Mouse (Mus musculus) C2C12 (cell line): ENCODE results near the gene St3gal3. TPM values are rescaled to one million over a fixed set of nuclear protein-coding genes. Genes with fewer than 3 reads are reported as not detected.

Experiments
- H3K27me3 ChIP-seq: one replicate; pipeline ENCODE4 v1.6.1; 2011; ENCODE audit not compliant: control insufficient read depth, insufficient read depth, insufficient read length
- H3K36me3 ChIP-seq: one replicate; pipeline ENCODE4 v1.6.1; 2011; ENCODE audit not compliant: control insufficient read depth, insufficient read depth
- H3K4me3 ChIP-seq: one replicate; pipeline ENCODE4 v1.5.1; 2011; ENCODE audit warnings: mild to moderate bottlenecking, control low read depth; ENCODE audit not compliant: poor library complexity, insufficient read depth, severe bottlenecking
- H3K79me2 ChIP-seq: one replicate; pipeline ENCODE4 v1.6.1; 2011; ENCODE audit not compliant: control insufficient read depth, insufficient read depth
- H3K79me3 ChIP-seq: one replicate; pipeline ENCODE4 v1.6.1; 2011; ENCODE audit warnings: low read depth, control low read depth
- H3ac ChIP-seq: one replicate; pipeline ENCODE3; 2011; ENCODE audit warnings: low read depth; ENCODE audit not compliant: control insufficient read depth, insufficient read length
- CEBPB ChIP-seq: IDR thresholded peaks from one replicate; pipeline ENCODE4 v1.6.1; 2011; ENCODE audit warnings: low read depth, mild to moderate bottlenecking, control low read depth, moderate library complexity
- CTCF ChIP-seq: IDR thresholded peaks from one replicate; pipeline ENCODE4 v1.5.1; 2011; ENCODE audit not compliant: control insufficient read depth, insufficient read depth, insufficient read length
- FOSL1 ChIP-seq: IDR thresholded peaks from one replicate; pipeline ENCODE4 v1.8.0; 2011; ENCODE audit warnings: mild to moderate bottlenecking, low read length; ENCODE audit not compliant: poor library complexity, insufficient read depth, severe bottlenecking
- MAX ChIP-seq: IDR thresholded peaks from one replicate; pipeline ENCODE4 v1.6.1; 2011; ENCODE audit warnings: mild to moderate bottlenecking, control low read depth
- MYOD1 ChIP-seq: IDR thresholded peaks from one replicate; pipeline ENCODE4 v1.6.1; 2011; ENCODE audit warnings: low read depth; ENCODE audit not compliant: control insufficient read depth, insufficient read length
- MYOG ChIP-seq: IDR thresholded peaks from one replicate; pipeline ENCODE4 v1.6.1; 2011; ENCODE audit not compliant: control insufficient read depth, insufficient read length; ENCODE audit errors: extremely low read depth
- USF1 ChIP-seq: IDR thresholded peaks from one replicate; pipeline ENCODE4 v1.6.1; 2011; ENCODE audit warnings: low read depth, mild to moderate bottlenecking, control low read depth, moderate library complexity
- polyA plus RNA-seq: library from polyadenylated mRNA; unstranded; fragments of >200 nt; fragmentation: generic; extraction: Trizol; gene quantifications from one replicate; pipeline ENCODE4 v1.2.1, GENCODE M21; 2012; ENCODE audit warnings: missing spikeins

St3gal3 gene
- polyA plus RNA-seq, 1 experiment, result 20.4 TPM

DNA sequence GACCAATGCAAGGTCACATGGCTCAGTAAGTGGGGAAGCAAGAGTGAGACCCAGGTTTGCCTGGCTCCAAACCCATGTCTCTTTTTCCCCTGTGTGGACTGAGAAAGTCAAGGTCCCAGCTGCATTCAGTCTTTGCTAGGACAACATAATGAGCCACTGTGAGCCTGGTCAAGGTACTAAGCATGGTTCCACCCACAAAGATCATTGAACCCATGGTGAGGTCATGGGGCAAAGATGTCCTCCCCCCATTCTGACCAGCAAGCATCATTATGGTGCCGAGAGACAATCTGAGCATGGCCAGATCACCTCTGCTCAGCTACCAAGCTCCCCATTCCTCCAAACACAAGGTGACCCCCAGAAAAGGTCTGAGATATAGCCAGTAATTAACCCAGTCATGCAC is 139.3 kb downstream of the St3gal3 start:
- Histone ChIP-seq H3ac (no peak overlapping the region), H3K79me3 (no peaks in the 10 kb centered on the region), H3K79me2 (peaks cover 10% of the 10 kb centered on the region), H3K27me3 (no peaks in the 10 kb centered on the region), H3K36me3 (no peaks in the 10 kb centered on the region), H3K4me3 (no peak overlapping the region)
- TF ChIP-seq MYOG, result no peak
- TF ChIP-seq FOSL1, result no peak
- no peak for TF ChIP-seq CEBPB
- no peak for TF ChIP-seq USF1
- no peak for TF ChIP-seq CTCF
- no peak for TF ChIP-seq MAX
- TF ChIP-seq MYOD1, result no peak

DNA sequence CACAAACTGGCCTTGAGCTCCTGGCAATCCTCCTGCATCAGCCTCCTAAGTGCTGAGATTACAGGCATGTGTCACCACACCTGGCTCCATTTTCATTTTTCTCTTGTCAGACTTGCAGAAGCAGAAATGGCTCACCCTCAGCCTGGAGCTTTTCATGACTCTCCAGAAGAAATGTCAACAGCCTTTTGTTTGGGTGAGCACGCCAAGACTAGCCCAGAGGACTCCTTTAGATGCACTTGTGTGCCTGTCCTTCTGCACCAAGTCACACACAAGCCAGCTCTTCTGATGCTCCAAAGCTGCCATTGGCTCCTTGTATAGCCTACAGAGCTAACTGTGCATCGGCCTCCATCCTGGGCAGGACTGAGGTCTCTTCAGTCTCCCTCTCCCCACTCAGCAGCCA is 141.3 kb downstream of the St3gal3 start:
- Histone ChIP-seq H3K79me3 (no peaks in the 10 kb centered on the region), H3K36me3 (no peaks in the 10 kb centered on the region), H3K79me2 (peaks cover 10% of the 10 kb centered on the region), H3ac (no peak overlapping the region), H3K27me3 (no peaks in the 10 kb centered on the region), H3K4me3 (no peak overlapping the region)
- no peak for TF ChIP-seq USF1
- TF ChIP-seq FOSL1, result no peak
- TF ChIP-seq CEBPB, result no peak
- TF ChIP-seq MYOD1, result no peak
- no peak for TF ChIP-seq CTCF
- TF ChIP-seq MAX, result no peak
- TF ChIP-seq MYOG, result no peak

DNA sequence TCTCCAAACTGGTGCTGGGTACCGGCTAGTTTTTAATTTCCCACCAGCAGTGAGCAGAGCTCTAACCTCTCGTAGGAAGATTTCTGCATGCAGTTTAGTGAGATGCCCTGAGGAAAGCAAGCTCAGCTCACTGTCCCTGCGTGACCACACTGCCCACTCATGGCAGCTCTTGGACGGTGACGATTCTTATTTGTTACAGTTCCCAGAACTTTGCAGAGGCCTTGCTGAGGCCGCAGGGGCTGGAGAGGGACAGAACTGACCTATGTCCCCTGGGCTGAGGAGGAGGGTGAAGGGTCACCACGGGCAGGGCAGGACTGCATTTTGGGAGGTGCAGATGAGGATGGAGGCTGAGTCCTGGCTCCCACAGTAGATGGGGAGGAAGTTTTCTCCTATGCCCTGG is 141.8 kb downstream of the St3gal3 start:
- Histone ChIP-seq H3ac (no peak overlapping the region), H3K79me2 (peaks cover 10% of the 10 kb centered on the region), H3K79me3 (no peaks in the 10 kb centered on the region), H3K4me3 (no peak overlapping the region), H3K27me3 (no peaks in the 10 kb centered on the region), H3K36me3 (no peaks in the 10 kb centered on the region)
- no peak for TF ChIP-seq USF1
- TF ChIP-seq MYOD1, result no peak
- no peak for TF ChIP-seq FOSL1
- no peak for TF ChIP-seq MYOG
- no peak for TF ChIP-seq MAX
- no peak for TF ChIP-seq CTCF
- TF ChIP-seq CEBPB, result no peak

DNA sequence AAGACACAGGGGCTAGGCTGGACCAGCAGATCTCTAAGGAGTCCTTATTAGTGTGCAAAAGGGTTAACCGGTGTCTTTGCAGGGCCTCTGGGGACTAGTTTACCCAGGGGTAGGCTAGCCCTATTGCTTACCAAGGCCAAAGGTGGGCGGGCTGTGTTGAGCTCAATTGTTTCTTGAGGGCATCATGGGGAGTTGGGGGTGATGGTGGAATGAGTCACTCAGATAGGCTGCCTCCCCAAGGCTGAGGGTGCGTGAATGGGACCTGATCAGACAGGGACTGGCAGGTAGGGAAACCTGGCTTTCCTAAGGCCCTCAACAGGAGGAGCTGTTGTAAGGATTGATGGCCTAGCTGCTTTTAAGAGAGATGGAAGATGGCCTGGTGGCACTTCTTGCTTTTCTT is 142.7 kb downstream of the St3gal3 start:
- TF ChIP-seq MAX (no peak), FOSL1 (no peak), CTCF (no peak), MYOD1 (no peak), USF1 (no peak), MYOG (no peak), CEBPB (no peak)
- H3K27me3 ChIP-seq, result no peaks in the 10 kb centered on the region
- no peak overlapping the region for H3ac ChIP-seq

DNA sequence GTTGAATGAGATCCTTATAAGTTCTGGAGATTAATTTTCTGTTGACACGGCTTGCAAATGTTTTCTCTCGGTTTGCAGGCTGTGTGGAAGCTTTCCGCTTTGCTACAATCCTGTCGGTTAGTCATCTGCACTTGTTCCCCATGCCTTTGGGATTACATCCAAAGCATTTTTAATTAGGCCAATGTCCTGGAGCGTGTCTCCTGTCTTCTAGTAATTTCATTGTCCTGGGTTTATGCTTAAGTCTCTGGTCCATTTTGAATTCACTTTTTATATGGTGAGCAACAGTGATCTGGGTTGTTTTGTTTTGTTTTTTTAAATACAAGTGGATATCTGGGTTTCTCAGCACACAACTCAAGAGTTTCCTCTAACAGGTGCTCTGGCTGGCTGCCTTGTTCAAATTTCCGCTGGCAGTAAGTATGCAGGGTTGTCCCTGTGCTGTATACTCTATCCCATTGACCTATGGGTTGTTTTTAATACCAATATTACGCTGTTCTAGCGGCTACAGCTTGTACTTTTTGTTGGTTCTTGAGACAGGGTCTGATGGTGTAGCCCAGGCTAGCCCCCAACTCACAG is 143.6 kb downstream of the St3gal3 start:
- Histone ChIP-seq H3K4me3 (no peak overlapping the region), H3K27me3 (no peaks in the 10 kb centered on the region), H3K36me3 (no peaks in the 10 kb centered on the region), H3K79me3 (no peaks in the 10 kb centered on the region), H3K79me2 (peaks cover 9% of the 10 kb centered on the region), H3ac (no peak overlapping the region)
- TF ChIP-seq FOSL1, result no peak
- TF ChIP-seq MYOG, result no peak
- no peak for TF ChIP-seq MYOD1
- no peak for TF ChIP-seq CTCF
- TF ChIP-seq CEBPB, result no peak
- no peak for TF ChIP-seq MAX
- TF ChIP-seq USF1, result no peak

More for the DNA sequence above, 142.7 kb downstream of the St3gal3 start:
- Histone ChIP-seq H3K36me3 (no peaks in the 10 kb centered on the region), H3K4me3 (no peak overlapping the region), H3K79me2 (peaks cover 10% of the 10 kb centered on the region), H3K79me3 (no peaks in the 10 kb centered on the region)

DNA sequence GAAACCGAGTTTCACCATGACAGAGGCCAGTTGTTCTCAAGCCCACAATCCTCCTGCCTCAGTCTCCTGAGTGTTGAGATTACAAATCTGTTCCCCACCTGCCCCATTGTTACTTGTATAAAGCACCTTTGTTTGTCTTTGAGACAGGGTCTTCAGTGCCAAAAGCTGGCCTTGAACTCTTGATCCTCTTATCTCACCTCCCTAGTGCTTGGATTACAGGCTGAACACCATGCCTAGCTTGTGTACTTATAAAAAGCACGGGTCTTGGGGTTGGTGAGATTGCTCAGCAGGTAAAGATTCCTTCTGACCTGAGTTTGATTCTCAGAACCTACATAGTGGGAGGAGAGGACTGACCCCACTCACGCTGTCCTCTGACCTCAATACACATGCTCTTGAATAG is 144.1 kb downstream of the St3gal3 start:
- peaks cover 4% of the 10 kb centered on the region for H3K79me2 ChIP-seq
- no peaks in the 10 kb centered on the region for H3K27me3 ChIP-seq
- no peaks in the 10 kb centered on the region for H3K36me3 ChIP-seq
- no peak overlapping the region for H3K4me3 ChIP-seq
- no peak overlapping the region for H3ac ChIP-seq
- TF ChIP-seq MAX (no peak), MYOG (no peak), MYOD1 (no peak), FOSL1 (no peak), CEBPB (no peak), USF1 (no peak), CTCF (no peak)
- H3K79me3 ChIP-seq, result no peaks in the 10 kb centered on the region
